Mouse (Mus musculus) brain, embryonic 14.5 days (tissue): ENCODE results near the gene Tuba4a.

Experiments used
- CTCF ChIP-seq: fragments of 200-500 bp; IDR thresholded peaks from 2 replicates; pipeline ENCODE4 v1.5.1; 2012; ENCODE audit warnings: inconsistent platforms, mild to moderate bottlenecking, moderate library complexity, borderline replicate concordance; ENCODE audit not compliant: insufficient read depth, insufficient read length; ENCODE audit errors: extremely low read depth
- POLR2A ChIP-seq: fragments of 200-500 bp; IDR thresholded peaks from 2 replicates; pipeline ENCODE4 v1.6.1; 2012; ENCODE audit warnings: mild to moderate bottlenecking, inconsistent platforms, borderline replicate concordance; ENCODE audit not compliant: poor library complexity, insufficient read depth, insufficient read length, severe bottlenecking; ENCODE audit errors: extremely low read depth

DNA sequence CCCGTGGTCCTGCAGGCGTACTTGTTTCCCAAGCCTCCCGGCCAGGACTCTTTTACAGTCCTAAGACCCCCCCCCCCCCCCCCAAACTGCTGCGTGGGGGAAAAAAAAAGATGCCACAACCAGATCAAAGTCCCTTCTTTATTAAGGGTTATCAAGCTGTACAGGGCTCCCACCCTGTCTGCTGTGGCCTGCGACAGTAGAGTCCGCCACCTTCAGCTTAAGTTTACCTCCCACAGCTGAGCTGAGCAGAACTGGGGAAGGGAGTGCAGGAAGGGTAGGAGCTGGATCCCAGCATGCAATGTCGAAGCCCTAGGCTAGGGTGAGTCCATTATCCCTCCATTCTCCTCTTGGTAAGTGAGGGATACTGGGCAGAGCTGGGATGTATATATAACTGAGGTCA lies 38.9 kb downstream of the Tuba4a start:
- no peak for TF ChIP-seq CTCF
- no peak for TF ChIP-seq POLR2A
